Mouse (Mus musculus) hindbrain, embryonic 10.5 days (tissue): Measurements from ENCODE around the gene Ipo13. TPM values are rescaled to one million over a fixed set of nuclear protein-coding genes. Genes with fewer than 3 reads are reported as not detected.

Experiments
- DNase-seq: peaks from one replicate; pipeline ENCODE4 v3.0.0-alpha.2; 2017; ENCODE audit warnings: low spot score
- H3K27ac ChIP-seq: fragments of 300-500 bp; sonication (generic); 2 replicates; pipeline ENCODE4 v1.5.1; 2016; ENCODE audit warnings: mild to moderate bottlenecking, moderate library complexity
- H3K27me3 ChIP-seq: fragments of 300-500 bp; sonication (generic); 2 replicates; pipeline ENCODE4 v1.6.1; 2016; ENCODE audit warnings: mild to moderate bottlenecking; ENCODE audit not compliant: poor library complexity, insufficient read depth, severe bottlenecking
- H3K36me3 ChIP-seq: fragments of 300-500 bp; sonication (generic); 2 replicates; pipeline ENCODE4 v1.6.1; 2016; ENCODE audit warnings: mild to moderate bottlenecking, moderate library complexity
- H3K4me1 ChIP-seq: fragments of 300-500 bp; sonication (generic); replicated peaks from 2 replicates; pipeline ENCODE4 v1.6.1; 2016; ENCODE audit warnings: mild to moderate bottlenecking
- H3K4me3 ChIP-seq: fragments of 300-500 bp; sonication (generic); 2 replicates; pipeline ENCODE4 v1.5.1; 2016; ENCODE audit warnings: mild to moderate bottlenecking, moderate library complexity
- H3K9me3 ChIP-seq: fragments of 300-500 bp; sonication (generic); 2 replicates; pipeline ENCODE4 v1.6.1; 2016; ENCODE audit warnings: mild to moderate bottlenecking, moderate library complexity
- WGBS: fragments of 180-500 bp; shearing (Covaris S2); methylation state at CpG from one replicate; pipeline ENCODE4 v1.1.7; 2016; 5-methylcytosine and 5-hydroxymethylcytosine counted together
- polyA plus RNA-seq: library from polyadenylated mRNA; unstranded; fragments of >200 nt; fragmentation: Nextera tagmentation; extraction: Ambion mirVana; gene quantifications from 2 replicates; pipeline ENCODE4 v1.2.1, GENCODE M21; 2016

Gene Ipo13
- polyA plus RNA-seq, 1 experiment from 2014 or later, result 79.5 TPM

DNA sequence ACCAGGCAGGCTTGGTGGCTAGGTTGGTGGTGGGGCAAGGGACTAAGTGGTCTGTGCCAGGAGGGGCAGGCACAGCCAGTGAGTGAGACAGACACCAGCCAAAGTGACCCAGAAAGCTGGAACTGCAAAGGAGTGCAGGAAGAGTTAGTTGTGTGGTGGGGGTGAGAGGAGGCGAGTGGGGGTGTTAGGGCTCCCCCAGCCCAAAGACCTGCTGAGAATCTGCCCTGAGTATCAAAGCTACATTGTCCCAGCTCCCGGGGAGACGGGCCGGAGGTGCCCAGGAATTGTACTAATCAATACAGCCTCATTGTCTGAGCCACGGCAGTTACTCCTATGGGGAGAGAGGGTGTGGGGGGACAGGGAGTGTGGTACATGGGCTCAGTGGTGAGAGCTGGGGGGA lies 65.3 kb downstream of the Ipo13 start:
- WGBS, result 22% methylated on average over 5 of the region's 5 CpGs

GRCm38 (mm10) chr4:117849063-117849462 lies 65.7 kb downstream of the Ipo13 start:
- no peaks in the 10 kb centered on the region for H3K36me3 ChIP-seq
- DNase-seq, result no peak
- no peaks in the 10 kb centered on the region for H3K27me3 ChIP-seq
- H3K9me3 ChIP-seq, result no peaks in the 10 kb centered on the region
- WGBS, result 57% methylated on average over 17 of the region's 17 CpGs
- H3K27ac ChIP-seq, result peak overlapping the region; percentile 79
- peak overlapping the region; percentile 20; the same call in 1 of the 2 replicates for H3K4me3 ChIP-seq
- peaks cover 49% of the 10 kb centered on the region for H3K4me1 ChIP-seq

More for the DNA sequence above, 65.3 kb downstream of the Ipo13 start:
- Histone ChIP-seq H3K9me3 (no peaks in the 10 kb centered on the region), H3K4me1 (peaks cover 48% of the 10 kb centered on the region), H3K36me3 (no peaks in the 10 kb centered on the region), H3K4me3 (peak overlapping the region; percentile 20), H3K27ac (peak overlapping the region; percentile 79), H3K27me3 (no peaks in the 10 kb centered on the region)
- no peak for DNase-seq

DNA sequence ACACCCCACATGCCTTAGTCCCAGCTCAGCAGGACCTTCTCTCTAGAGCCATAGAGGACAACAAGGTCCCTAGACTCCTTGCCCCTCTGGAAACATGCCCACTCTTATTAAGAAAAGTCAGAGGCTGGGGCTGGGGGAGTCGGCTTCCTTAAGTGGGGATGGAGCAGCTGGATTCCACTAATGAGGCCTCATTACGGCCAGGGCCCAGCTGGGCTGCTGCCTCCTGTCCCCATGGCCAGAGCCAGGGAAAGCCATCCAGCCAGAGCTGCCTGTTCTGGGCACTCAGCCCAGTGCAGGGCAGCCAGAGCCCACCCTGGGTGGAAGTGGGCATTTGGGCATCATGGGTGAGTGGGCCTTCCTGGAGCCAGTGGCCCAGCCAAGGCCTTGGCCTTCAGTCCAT lies 67.8 kb downstream of the Ipo13 start:
- Histone ChIP-seq H3K27ac (peak overlapping the region; percentile 66), H3K4me1 (peaks cover 41% of the 10 kb centered on the region), H3K9me3 (no peaks in the 10 kb centered on the region), H3K36me3 (no peaks in the 10 kb centered on the region), H3K27me3 (no peaks in the 10 kb centered on the region), H3K4me3 (no peak overlapping the region)
- WGBS, result 52% methylated on average over 2 of the region's 2 CpGs
- DNase-seq, result no peak

GRCm38 (mm10) chr4:117846261-117846660 lies 68.5 kb downstream of the Ipo13 start:
- Histone ChIP-seq H3K9me3 (no peaks in the 10 kb centered on the region), H3K4me3 (no peak overlapping the region), H3K4me1 (peaks cover 41% of the 10 kb centered on the region), H3K27me3 (no peaks in the 10 kb centered on the region), H3K27ac (no peak overlapping the region), H3K36me3 (no peaks in the 10 kb centered on the region)
- WGBS, result 96% methylated on average over 4 of the region's 4 CpGs
- DNase-seq, result no peak

DNA sequence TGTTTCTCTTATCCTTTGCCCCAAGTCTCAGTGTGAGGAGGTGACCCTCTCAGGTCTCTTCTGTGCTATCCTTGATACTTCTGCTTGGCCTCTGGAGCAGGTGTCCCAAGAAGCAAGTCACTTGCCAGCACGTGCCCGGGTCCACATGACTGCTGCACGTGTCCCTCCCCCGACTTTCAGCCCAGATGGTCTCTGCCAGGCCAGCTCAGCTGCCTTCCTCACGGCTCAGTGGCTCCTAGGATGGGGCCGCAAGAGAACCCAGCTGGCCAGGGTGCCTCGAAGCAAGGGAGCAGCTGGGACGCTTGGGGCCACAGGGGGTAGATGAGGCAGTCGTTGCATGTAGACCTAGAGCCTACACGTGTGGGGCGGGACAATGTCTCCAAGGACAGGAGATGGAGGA lies 69.5 kb downstream of the Ipo13 start:
- no peaks in the 10 kb centered on the region for H3K36me3 ChIP-seq
- no peaks in the 10 kb centered on the region for H3K27me3 ChIP-seq
- no peak overlapping the region for H3K4me3 ChIP-seq
- no peaks in the 10 kb centered on the region for H3K9me3 ChIP-seq
- H3K27ac ChIP-seq, result no peak overlapping the region
- 82% methylated on average over 11 of the region's 11 CpGs for whole genome bisulfite sequencing
- no peak for DNase-seq
- peaks cover 34% of the 10 kb centered on the region for H3K4me1 ChIP-seq

Other genes with a start within 250 kb of the Ipo13 start
- 69.2 and 72.5 TPM in 2 replicates for gene Dmap1, start 232.7 kb downstream of the Ipo13 start, polyA plus RNA-seq
- gene Gm12845, start 190.6 kb downstream of the Ipo13 start, polyA plus RNA-seq, result not detected in 2 replicates
- gene Klf17, start 149.4 kb downstream of the Ipo13 start, polyA plus RNA-seq, result not detected in 2 replicates
- gene Slc6a9, start 80.5 kb downstream of the Ipo13 start, polyA plus RNA-seq, result 7.2 and 7.3 TPM in 2 replicates
- 2.0 and 2.4 TPM in 2 replicates for gene Ccdc24, start 42.4 kb downstream of the Ipo13 start, polyA plus RNA-seq
- 22.7 and 31.7 TPM in 2 replicates for gene B4galt2, start 31.5 kb downstream of the Ipo13 start, polyA plus RNA-seq
- gene Atp6v0b, start 27.7 kb downstream of the Ipo13 start, polyA plus RNA-seq, result 208 and 263 TPM in 2 replicates
- 27.1 and 27.5 TPM in 2 replicates for gene Dph2, start 23.0 kb downstream of the Ipo13 start, polyA plus RNA-seq
- 1.4 and 1.8 TPM in 2 replicates for gene Artn, start 14.8 kb upstream of the Ipo13 start, polyA plus RNA-seq
- 6.2 and 10.8 TPM in 2 replicates for gene St3gal3, start 219.9 kb upstream of the Ipo13 start, polyA plus RNA-seq